Mouse (Mus musculus) kidney, adult 2 months (tissue): ENCODE results near the gene Rasal1. TPM values are rescaled to one million over a fixed set of nuclear protein-coding genes. Genes with fewer than 3 reads are reported as not detected.

ENCODE experiments used
- DNase-seq: peaks from one replicate; pipeline ENCODE4 v3.0.0; 2021
- H3K27ac ChIP-seq: fragments of 200-500 bp; 2 replicates; pipeline ENCODE4 v1.5.1; 2012; ENCODE audit warnings: low read depth, low read length, control low read depth, inconsistent platforms; ENCODE audit not compliant: insufficient read depth
- H3K27me3 ChIP-seq: fragments of 200-500 bp; replicated peaks from 2 replicates; pipeline ENCODE4 v1.6.1; 2012; ENCODE audit warnings: mild to moderate bottlenecking, moderate library complexity, low read length, inconsistent platforms; ENCODE audit not compliant: control insufficient read depth, insufficient read depth
- H3K36me3 ChIP-seq: fragments of 200-500 bp; 2 replicates; pipeline ENCODE4 v1.6.1; 2012; ENCODE audit warnings: mild to moderate bottlenecking, moderate library complexity, low read length, inconsistent platforms; ENCODE audit not compliant: control insufficient read depth, insufficient read depth
- H3K4me1 ChIP-seq: fragments of 200-500 bp; 2 replicates; pipeline ENCODE4 v1.6.1; 2011; ENCODE audit warnings: low read length; ENCODE audit not compliant: control insufficient read depth, insufficient read depth
- H3K4me3 ChIP-seq: fragments of 200-500 bp; 2 replicates; pipeline ENCODE4 v1.5.1; 2011; ENCODE audit warnings: mild to moderate bottlenecking, low read depth, low read length, control low read depth; ENCODE audit not compliant: insufficient read depth
- CTCF ChIP-seq: fragments of 200-500 bp; conservative IDR thresholded peaks from 2 replicates; pipeline ENCODE4 v1.5.1; 2011; ENCODE audit warnings: low read depth, mild to moderate bottlenecking, control low read depth, low read length, moderate library complexity, mixed read lengths; ENCODE audit not compliant: insufficient read depth, insufficient read length
- POLR2A ChIP-seq: fragments of 200-500 bp; IDR thresholded peaks from one replicate; pipeline ENCODE4 v1.6.1; 2011; ENCODE audit warnings: low read depth, low read length, control low read depth
- WGBS: fragments of 180-500 bp; shearing (Covaris S2); methylation state at CpG from one replicate; pipeline ENCODE4 v1.1.7; 2018; 5-methylcytosine and 5-hydroxymethylcytosine counted together
- polyA plus RNA-seq: library from polyadenylated mRNA; depleted of rRNA; stranded (reverse); fragments of >200 nt; gene quantifications from 2 replicates; pipeline ENCODE4 v1.2.3, GENCODE M21; 2012

Rasal1 gene
- polyA plus RNA-seq, 1 experiment: 2.3 TPM

DNA sequence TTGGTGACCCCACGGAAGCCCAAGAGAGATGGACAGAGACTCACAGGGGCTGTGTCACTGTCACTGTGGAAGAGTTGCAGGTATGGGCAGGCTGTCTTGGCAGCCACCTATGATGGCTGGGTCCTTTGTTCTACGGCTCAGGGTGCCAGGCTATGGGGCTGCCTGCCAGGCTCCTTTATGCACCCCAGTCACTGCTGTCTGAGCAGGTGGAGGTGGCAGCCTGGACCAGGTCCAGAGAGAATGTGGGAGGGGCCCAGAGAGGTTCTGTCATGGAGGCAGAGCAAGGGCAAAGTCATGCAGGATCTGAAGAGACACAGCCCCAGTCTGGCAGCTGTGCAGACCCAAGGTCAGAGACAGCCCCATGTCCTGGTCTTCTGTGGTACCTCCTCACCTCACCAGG lies 54.4 kb downstream of the Rasal1 start:
- DNase-seq: no peak
- H3K4me1 ChIP-seq: no peaks in the 10 kb centered on the region
- no peak for TF ChIP-seq CTCF
- TF ChIP-seq POLR2A: no peak
- H3K27ac ChIP-seq: no peak overlapping the region
- no peaks in the 10 kb centered on the region for H3K27me3 ChIP-seq
- 73% methylated on average over 2 of the region's 2 CpGs for WGBS
- H3K36me3 ChIP-seq: no peaks in the 10 kb centered on the region
- H3K4me3 ChIP-seq: no peak overlapping the region

DNA sequence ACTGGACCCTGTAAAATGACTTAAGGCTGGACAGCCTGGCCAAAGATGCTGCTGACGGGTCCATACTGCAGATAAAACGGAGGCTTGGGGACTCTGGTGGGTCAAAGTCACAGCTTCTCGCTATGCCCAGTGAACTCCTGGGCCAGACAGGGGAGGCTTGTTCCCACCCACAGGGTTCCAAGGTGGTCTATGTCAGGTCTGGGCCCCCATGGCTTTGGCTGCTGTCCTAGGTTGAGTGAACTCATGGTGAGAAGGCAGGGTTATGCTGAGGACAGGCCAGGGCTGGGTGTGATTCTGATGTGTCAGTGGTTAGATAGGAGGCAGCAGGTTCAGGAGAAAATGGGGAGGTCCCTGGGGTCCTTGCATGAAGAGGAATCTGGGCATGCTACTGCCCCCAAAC lies 55.0 kb downstream of the Rasal1 start:
- Histone ChIP-seq H3K36me3 (no peaks in the 10 kb centered on the region), H3K27me3 (no peaks in the 10 kb centered on the region), H3K4me3 (no peak overlapping the region), H3K27ac (no peak overlapping the region), H3K4me1 (no peaks in the 10 kb centered on the region)
- DNase-seq: no peak
- TF ChIP-seq CTCF: no peak
- TF ChIP-seq POLR2A: no peak
- WGBS: 85% methylated on average over 3 of the region's 3 CpGs

- H3K27me3 ChIP-seq: no peaks in the 10 kb centered on the region
- no peaks in the 10 kb centered on the region for H3K36me3 ChIP-seq
- H3K27ac ChIP-seq: no peak overlapping the region
- DNase-seq: no peak
- H3K4me3 ChIP-seq: no peak overlapping the region
- no peaks in the 10 kb centered on the region for H3K4me1 ChIP-seq
- 48% methylated on average over 6 of the region's 6 CpGs for WGBS
- no peak for TF ChIP-seq CTCF
- TF ChIP-seq POLR2A: no peak
These were observed 55.8 kb downstream of the Rasal1 start for GRCm38 (mm10) chr5:120704421-120704820.

DNA sequence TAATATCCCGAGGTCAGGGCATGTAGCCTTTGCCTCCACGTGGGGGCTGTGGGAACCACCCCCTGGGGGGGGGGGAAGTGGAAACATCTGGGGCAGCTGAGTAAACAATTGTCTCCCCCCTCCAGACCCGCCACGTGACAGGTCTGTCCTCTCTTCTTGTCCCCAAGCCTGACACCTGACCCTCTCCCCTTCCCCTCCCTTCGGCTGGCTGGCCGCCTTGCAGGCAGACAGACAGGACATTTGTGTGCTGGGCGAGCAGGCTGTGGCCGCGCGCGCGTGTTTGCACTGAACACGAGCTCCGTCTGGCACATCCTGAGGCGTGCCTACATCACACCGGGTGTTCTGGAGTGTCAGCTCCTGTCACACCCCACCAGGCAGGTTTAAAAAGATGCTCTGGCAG lies 57.9 kb downstream of the Rasal1 start:
- WGBS: 23% methylated on average over 16 of the region's 16 CpGs
- TF ChIP-seq POLR2A (no peak), CTCF (no peak)
- Histone ChIP-seq H3K36me3 (no peaks in the 10 kb centered on the region), H3K4me3 (no peak overlapping the region), H3K4me1 (no peaks in the 10 kb centered on the region), H3K27me3 (peaks cover 2% of the 10 kb centered on the region), H3K27ac (no peak overlapping the region)
- DNase-seq: no peak

- H3K4me3 ChIP-seq: no peak overlapping the region
- no peaks in the 10 kb centered on the region for H3K4me1 ChIP-seq
- H3K27me3 ChIP-seq: peaks cover 2% of the 10 kb centered on the region
- no peak overlapping the region for H3K27ac ChIP-seq
- TF ChIP-seq CTCF (no peak), POLR2A (no peak)
- 45% methylated on average over 13 of the region's 13 CpGs for WGBS
- DNase-seq: no peak
- no peaks in the 10 kb centered on the region for H3K36me3 ChIP-seq
These were observed 58.4 kb downstream of the Rasal1 start for GRCm38 (mm10) chr5:120706976-120707375.

GRCm38 (mm10) chr5:120710161-120710825 lies 61.7 kb downstream of the Rasal1 start:
- 5% methylated on average over 40 of the region's 40 CpGs for WGBS
- TF ChIP-seq POLR2A: no peak
- TF ChIP-seq CTCF: no peak
- Histone ChIP-seq H3K4me1 (no peaks in the 10 kb centered on the region), H3K36me3 (no peaks in the 10 kb centered on the region), H3K27me3 (peaks cover 2% of the 10 kb centered on the region), H3K27ac (no peak overlapping the region), H3K4me3 (peak overlapping the region; percentile 0; the same call in 1 of the 2 replicates)
- no peak for DNase-seq

DNA sequence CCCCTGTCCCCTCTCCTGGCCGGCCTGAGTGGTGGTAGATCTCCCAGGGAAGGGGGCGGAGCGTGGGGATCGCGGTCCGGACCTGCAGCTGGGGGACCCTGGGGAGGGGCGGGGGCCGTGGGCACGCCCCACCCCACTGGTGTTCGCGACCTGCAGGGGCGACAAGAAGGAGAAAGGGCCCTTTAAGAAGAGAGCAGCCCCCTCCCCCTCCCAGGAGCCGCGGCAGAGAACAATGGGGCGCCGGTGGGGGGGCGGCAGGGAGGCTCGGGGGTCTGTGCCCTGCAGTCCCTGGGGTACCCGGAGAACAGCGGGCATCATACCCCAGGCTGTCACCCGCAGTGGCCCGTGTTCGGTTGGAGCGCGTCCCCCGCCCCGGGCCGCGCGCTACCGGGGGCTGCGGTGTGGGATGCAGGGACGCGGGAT lies 62.2 kb downstream of the Rasal1 start:
- peaks cover 2% of the 10 kb centered on the region for H3K27me3 ChIP-seq
- DNase-seq: no peak
- H3K4me3 ChIP-seq: peak overlapping the region; percentile 0; the same call in 1 of the 2 replicates
- WGBS: 1% methylated on average over 30 of the region's 34 CpGs
- H3K4me1 ChIP-seq: no peaks in the 10 kb centered on the region
- H3K27ac ChIP-seq: no peak overlapping the region
- no peak for TF ChIP-seq CTCF
- TF ChIP-seq POLR2A: no peak
- H3K36me3 ChIP-seq: no peaks in the 10 kb centered on the region
